Mouse (Mus musculus) liver, embryonic 11.5 days (tissue): ENCODE results near the gene Flcn. TPM values are rescaled to one million over a fixed set of nuclear protein-coding genes. Genes with fewer than 3 reads are reported as not detected.

ENCODE experiments used
- ATAC-seq: fragments of 200-750 bp; cut with Nextera tagmentation; replicated peaks from 2 replicates; pipeline ENCODE4 v1.8.0; 2017; ENCODE audit warnings: moderate number of reproducible peaks, mild to moderate bottlenecking, moderate TSS enrichment, moderate library complexity; ENCODE audit not compliant: low FRiP score
- DNase-seq: peaks from one replicate; pipeline ENCODE4 v3.0.0-alpha.2; 2017; ENCODE audit warnings: low spot score
- H3K27ac ChIP-seq: fragments of 300-500 bp; sonication (generic); 2 replicates; pipeline ENCODE4 v1.5.1; 2014; ENCODE audit warnings: mild to moderate bottlenecking, low read depth, low read length, control low read depth
- H3K27me3 ChIP-seq: fragments of 300-500 bp; sonication (generic); replicated peaks from 2 replicates; pipeline ENCODE4 v1.6.1; 2014; ENCODE audit warnings: low read length, mixed read lengths; ENCODE audit not compliant: control insufficient read depth, insufficient read depth
- H3K36me3 ChIP-seq: fragments of 300-500 bp; sonication (generic); 2 replicates; pipeline ENCODE4 v1.6.1; 2014; ENCODE audit warnings: mild to moderate bottlenecking, low read length, moderate library complexity, mixed read lengths; ENCODE audit not compliant: control insufficient read depth, insufficient read depth
- H3K4me1 ChIP-seq: fragments of 300-500 bp; sonication (generic); replicated peaks from 2 replicates; pipeline ENCODE4 v1.6.1; 2014; ENCODE audit warnings: low read length, mixed read lengths; ENCODE audit not compliant: control insufficient read depth, insufficient read depth
- H3K4me2 ChIP-seq: fragments of 300-500 bp; sonication (generic); 2 replicates; pipeline ENCODE4 v1.6.1; 2014; ENCODE audit warnings: mild to moderate bottlenecking, control low read depth, moderate library complexity
- H3K4me3 ChIP-seq: fragments of 300-500 bp; sonication (generic); 2 replicates; pipeline ENCODE4 v1.5.1; 2014; ENCODE audit warnings: low read depth, low read length, control low read depth
- H3K9ac ChIP-seq: fragments of 300-500 bp; sonication (generic); 2 replicates; pipeline ENCODE4 v1.6.1; 2014; ENCODE audit warnings: low read depth, low read length, control low read depth
- H3K9me3 ChIP-seq: fragments of 300-500 bp; sonication (generic); 2 replicates; pipeline ENCODE4 v1.6.1; 2016; ENCODE audit warnings: low read length, inconsistent platforms, mixed read lengths; ENCODE audit not compliant: control insufficient read depth
- WGBS: fragments of 180-500 bp; shearing (Covaris S2); extraction: QIAGEN DNeasy Blood & Tissue Kit; methylation state at CpG from one replicate; pipeline ENCODE4 v1.1.7; 2014; 5-methylcytosine and 5-hydroxymethylcytosine counted together
- polyA plus RNA-seq: library from polyadenylated mRNA; unstranded; fragments of >200 nt; fragmentation: Nextera tagmentation; extraction: Ambion mirVana; gene quantifications from 2 replicates; pipeline ENCODE4 v1.2.1, GENCODE M21; 2014

Flcn gene
- polyA plus RNA-seq, 1 experiment from 2014 or later, result 33.1 TPM

- ATAC-seq (peak; percentile 61), DNase-seq (no peak)
- under 1% methylated on average over 15 of the region's 15 CpGs for WGBS
- no peaks in the 10 kb centered on the region for H3K9me3 ChIP-seq
- H3K4me3 ChIP-seq, result peak overlapping the region; percentile 87
- H3K27ac ChIP-seq, result peak overlapping the region; percentile 97
- peaks cover 23% of the 10 kb centered on the region for H3K36me3 ChIP-seq
- no peaks in the 10 kb centered on the region for H3K27me3 ChIP-seq
- H3K4me1 ChIP-seq, result peaks cover 11% of the 10 kb centered on the region
- peak overlapping the region; percentile 93 for H3K9ac ChIP-seq
- H3K4me2 ChIP-seq, result peak overlapping the region; percentile 98
These were observed 646 bp downstream of the Flcn start for GRCm38 (mm10) chr11:59809071-59809669.

DNA sequence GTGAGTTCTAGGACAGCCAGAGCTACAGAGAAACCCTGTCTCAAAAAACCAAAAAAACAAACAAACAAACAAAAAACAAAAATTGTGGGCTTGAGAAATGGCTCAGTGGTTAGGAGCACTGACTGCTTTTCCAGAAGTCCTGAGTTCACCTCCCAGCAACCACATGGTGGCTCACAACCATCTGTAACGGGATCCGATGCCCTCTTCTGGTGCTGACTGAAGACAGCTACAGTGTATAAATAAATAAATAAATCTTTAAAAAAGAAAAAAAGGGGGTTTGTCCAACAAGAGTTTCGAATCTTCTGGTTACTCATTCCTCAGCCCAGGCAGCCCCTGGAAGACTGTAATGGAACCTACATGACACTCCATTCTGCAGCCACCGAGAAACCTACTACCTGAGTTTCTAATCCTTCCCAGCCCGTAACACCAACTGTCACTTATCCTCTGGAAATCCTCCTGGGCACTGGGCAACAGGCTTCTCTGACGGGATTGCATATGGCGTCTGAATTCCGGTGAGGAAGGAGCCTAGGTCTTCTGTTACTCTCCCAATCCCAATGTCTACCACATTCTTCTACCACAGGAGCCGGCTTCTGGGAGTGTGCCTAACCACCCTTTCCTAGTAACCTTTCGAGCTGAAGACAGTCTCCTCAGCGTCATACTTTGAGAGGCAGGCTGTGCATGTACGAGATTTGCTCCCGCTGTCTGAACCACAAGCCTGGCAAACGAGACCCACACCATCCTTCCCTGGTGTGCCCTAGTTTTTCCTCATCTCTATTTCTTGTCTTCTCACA is 1.5 kb downstream of the Flcn start:
- 69% methylated on average over 14 of the region's 14 CpGs for WGBS

DNA sequence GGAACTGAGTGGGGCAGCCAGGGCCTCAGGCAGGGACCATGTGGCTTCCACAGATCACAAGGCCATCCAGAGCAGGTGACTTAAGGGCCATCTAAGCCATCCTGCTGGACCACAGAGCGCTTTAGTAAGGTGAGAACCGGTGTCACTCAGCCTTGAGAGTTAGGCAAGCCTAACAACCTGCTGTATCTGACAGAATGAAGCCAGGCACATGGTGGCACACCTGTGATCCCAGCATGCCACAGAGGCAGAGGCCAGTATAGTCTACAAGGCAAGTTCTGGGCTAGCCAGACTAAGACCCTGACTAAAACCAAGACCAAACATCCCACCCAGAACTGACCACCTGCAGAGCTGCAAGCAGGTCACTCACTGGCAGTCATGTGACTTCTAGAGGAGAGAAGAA is 4.2 kb downstream of the Flcn start:
- Histone ChIP-seq H3K27ac (no peak overlapping the region), H3K9me3 (no peaks in the 10 kb centered on the region), H3K9ac (no peak overlapping the region), H3K27me3 (no peaks in the 10 kb centered on the region), H3K4me2 (no peak overlapping the region), H3K36me3 (peaks cover 43% of the 10 kb centered on the region), H3K4me3 (no peak overlapping the region), H3K4me1 (peaks cover 8% of the 10 kb centered on the region)
- WGBS, result 89% methylated on average over 2 of the region's 2 CpGs
- DNase-seq, result no peak
- ATAC-seq, result no peak

More for the DNA sequence above, 1.5 kb downstream of the Flcn start:
- Histone ChIP-seq H3K27me3 (no peaks in the 10 kb centered on the region), H3K36me3 (peaks cover 28% of the 10 kb centered on the region), H3K4me1 (peaks cover 11% of the 10 kb centered on the region), H3K4me2 (peak overlapping the region; percentile 98), H3K9ac (peak overlapping the region; percentile 93), H3K27ac (peak overlapping the region; percentile 97), H3K4me3 (peak overlapping the region; percentile 87), H3K9me3 (no peaks in the 10 kb centered on the region)
- DNase-seq (no peak), ATAC-seq (no peak)

DNA sequence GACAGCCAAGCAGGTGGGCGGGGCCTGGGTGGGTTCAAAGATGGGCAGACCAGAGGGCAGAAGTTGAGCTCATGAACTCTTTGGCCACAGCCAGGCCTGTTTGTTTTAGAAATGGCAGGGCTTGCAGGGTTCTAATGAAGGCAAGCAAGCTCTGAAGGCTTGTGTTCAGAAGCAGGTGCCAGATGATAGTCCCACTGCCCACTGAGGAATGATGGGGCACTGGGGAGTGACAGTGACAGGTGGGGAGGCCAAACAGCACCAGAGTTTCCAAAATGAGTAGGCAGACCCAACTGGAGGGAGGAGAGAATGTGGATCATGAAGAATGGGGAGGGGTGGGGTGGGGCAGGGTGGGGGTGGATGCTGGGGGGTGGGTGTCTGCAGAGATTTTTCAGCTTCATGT is 4.6 kb downstream of the Flcn start:
- Histone ChIP-seq H3K27me3 (no peaks in the 10 kb centered on the region), H3K27ac (no peak overlapping the region), H3K9me3 (no peaks in the 10 kb centered on the region), H3K4me1 (peaks cover 8% of the 10 kb centered on the region), H3K4me2 (no peak overlapping the region), H3K36me3 (peaks cover 47% of the 10 kb centered on the region), H3K4me3 (no peak overlapping the region), H3K9ac (no peak overlapping the region)
- 95% methylated on average over 1 of the region's 1 CpGs for WGBS
- ATAC-seq, result no peak
- DNase-seq, result no peak

- Histone ChIP-seq H3K36me3 (peaks cover 54% of the 10 kb centered on the region), H3K4me1 (peaks cover 8% of the 10 kb centered on the region), H3K27ac (no peak overlapping the region), H3K4me3 (no peak overlapping the region), H3K9ac (no peak overlapping the region), H3K27me3 (no peaks in the 10 kb centered on the region), H3K4me2 (no peak overlapping the region), H3K9me3 (no peaks in the 10 kb centered on the region)
- no peak for DNase-seq
- ATAC-seq, result no peak
- 92% methylated on average over 22 of the region's 22 CpGs for WGBS
These were observed 5.3 kb downstream of the Flcn start for GRCm38 (mm10) chr11:59804409-59805110.

- peaks cover 2% of the 10 kb centered on the region for H3K4me1 ChIP-seq
- H3K4me2 ChIP-seq, result no peak overlapping the region
- no peak for ATAC-seq
- WGBS, result 91% methylated on average over 14 of the region's 14 CpGs
- H3K36me3 ChIP-seq, result peaks cover 65% of the 10 kb centered on the region
- H3K9me3 ChIP-seq, result no peaks in the 10 kb centered on the region
- H3K27ac ChIP-seq, result no peak overlapping the region
- no peak overlapping the region for H3K9ac ChIP-seq
- H3K4me3 ChIP-seq, result no peak overlapping the region
- DNase-seq, result no peak
- H3K27me3 ChIP-seq, result no peaks in the 10 kb centered on the region
These were observed 6.3 kb downstream of the Flcn start for GRCm38 (mm10) chr11:59803516-59803915.

DNA sequence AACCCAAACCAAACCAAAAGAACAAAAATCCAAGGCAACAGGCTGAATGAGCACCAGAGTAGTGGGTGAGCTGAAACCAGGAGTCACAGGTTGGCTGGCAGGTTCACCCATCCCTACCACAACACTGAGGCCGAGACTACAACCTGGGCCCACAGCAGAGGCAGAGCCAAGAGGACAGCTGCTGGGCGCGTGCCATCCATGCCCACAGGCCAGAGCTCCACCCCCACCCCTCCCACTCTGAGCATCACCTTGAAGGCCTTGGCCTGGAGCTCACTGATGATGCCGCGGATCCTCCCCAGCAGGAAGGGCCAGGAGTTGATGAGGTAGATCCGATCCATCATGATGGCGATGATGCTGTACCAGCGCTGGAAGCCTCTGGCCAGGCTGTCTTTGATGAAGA is 7.9 kb downstream of the Flcn start:
- H3K4me3 ChIP-seq, result no peak overlapping the region
- ATAC-seq (no peak), DNase-seq (no peak)
- WGBS, result 90% methylated on average over 8 of the region's 8 CpGs
- H3K9ac ChIP-seq, result no peak overlapping the region
- no peak overlapping the region for H3K4me2 ChIP-seq
- no peak overlapping the region for H3K27ac ChIP-seq
- H3K4me1 ChIP-seq, result no peaks in the 10 kb centered on the region
- peaks cover 69% of the 10 kb centered on the region for H3K36me3 ChIP-seq
- H3K9me3 ChIP-seq, result no peaks in the 10 kb centered on the region
- H3K27me3 ChIP-seq, result no peaks in the 10 kb centered on the region

DNA sequence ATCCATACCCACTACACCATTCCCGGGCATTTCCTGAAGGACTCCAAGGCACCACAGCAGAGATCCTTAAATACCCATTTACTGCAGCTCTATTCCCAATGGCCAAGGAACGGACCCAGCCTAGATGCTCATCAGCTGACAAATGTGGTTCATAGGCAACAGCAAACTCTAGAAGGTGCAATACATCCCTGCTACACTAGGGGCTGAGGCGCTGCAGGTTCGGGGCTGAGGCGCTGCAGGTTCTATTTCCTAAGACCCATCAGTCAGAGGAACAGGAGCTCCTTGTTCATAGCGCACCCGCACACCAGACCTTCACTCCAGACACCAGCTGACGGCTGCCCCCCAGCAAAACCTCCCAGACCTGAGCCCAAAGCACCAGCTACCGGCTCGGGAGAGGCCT is 9.4 kb downstream of the Flcn start:
- H3K4me1 ChIP-seq, result no peaks in the 10 kb centered on the region
- H3K27me3 ChIP-seq, result no peaks in the 10 kb centered on the region
- 95% methylated on average over 10 of the region's 10 CpGs for WGBS
- no peak overlapping the region for H3K4me3 ChIP-seq
- ATAC-seq (no peak), DNase-seq (no peak)
- no peak overlapping the region for H3K9ac ChIP-seq
- no peak overlapping the region for H3K27ac ChIP-seq
- H3K9me3 ChIP-seq, result no peaks in the 10 kb centered on the region
- peaks cover 61% of the 10 kb centered on the region for H3K36me3 ChIP-seq
- H3K4me2 ChIP-seq, result no peak overlapping the region
